Mouse (Mus musculus) lung, postnatal 0 days (tissue): Measurements from ENCODE around the gene Dstn.

Experiments
- CTCF ChIP-seq: IDR thresholded peaks from 2 replicates; pipeline ENCODE4 v1.5.1; 2016; ENCODE audit warnings: antibody characterized with exemption, mild to moderate bottlenecking
- EP300 ChIP-seq: IDR thresholded peaks from 2 replicates; pipeline ENCODE4 v1.6.1; 2016; ENCODE audit warnings: antibody characterized with exemption, mild to moderate bottlenecking, control low read depth

DNA sequence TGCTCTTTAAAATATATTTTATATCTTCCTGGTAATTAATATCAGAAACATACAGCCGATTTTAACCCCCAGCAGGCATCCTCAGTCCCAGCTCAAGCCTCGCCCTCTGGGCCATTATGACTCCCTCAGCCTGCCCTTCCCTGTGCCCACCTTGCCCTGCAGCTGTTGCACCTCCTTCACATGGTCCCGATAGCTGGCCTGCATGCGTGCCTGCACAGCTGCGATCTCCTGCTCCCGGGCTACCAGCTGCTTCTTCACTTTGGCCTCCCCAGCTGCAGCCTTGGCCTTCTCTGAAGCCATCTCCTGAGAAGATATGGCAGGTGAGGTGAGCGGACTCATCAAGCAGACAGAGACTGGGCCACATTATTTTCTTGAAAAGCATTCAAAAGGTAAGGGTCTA lies 54.1 kb downstream of the Dstn start:
- no peak for TF ChIP-seq CTCF
- TF ChIP-seq EP300 = no peak
